Mouse (Mus musculus): ENCODE measurements around the gene Utp11. TPM values are rescaled to one million over a fixed set of nuclear protein-coding genes. Genes with fewer than 3 reads are reported as not detected.

Gene Utp11
- polyA plus RNA-seq, 1 experiment from 2014 or later = 76.4 TPM

DNA sequence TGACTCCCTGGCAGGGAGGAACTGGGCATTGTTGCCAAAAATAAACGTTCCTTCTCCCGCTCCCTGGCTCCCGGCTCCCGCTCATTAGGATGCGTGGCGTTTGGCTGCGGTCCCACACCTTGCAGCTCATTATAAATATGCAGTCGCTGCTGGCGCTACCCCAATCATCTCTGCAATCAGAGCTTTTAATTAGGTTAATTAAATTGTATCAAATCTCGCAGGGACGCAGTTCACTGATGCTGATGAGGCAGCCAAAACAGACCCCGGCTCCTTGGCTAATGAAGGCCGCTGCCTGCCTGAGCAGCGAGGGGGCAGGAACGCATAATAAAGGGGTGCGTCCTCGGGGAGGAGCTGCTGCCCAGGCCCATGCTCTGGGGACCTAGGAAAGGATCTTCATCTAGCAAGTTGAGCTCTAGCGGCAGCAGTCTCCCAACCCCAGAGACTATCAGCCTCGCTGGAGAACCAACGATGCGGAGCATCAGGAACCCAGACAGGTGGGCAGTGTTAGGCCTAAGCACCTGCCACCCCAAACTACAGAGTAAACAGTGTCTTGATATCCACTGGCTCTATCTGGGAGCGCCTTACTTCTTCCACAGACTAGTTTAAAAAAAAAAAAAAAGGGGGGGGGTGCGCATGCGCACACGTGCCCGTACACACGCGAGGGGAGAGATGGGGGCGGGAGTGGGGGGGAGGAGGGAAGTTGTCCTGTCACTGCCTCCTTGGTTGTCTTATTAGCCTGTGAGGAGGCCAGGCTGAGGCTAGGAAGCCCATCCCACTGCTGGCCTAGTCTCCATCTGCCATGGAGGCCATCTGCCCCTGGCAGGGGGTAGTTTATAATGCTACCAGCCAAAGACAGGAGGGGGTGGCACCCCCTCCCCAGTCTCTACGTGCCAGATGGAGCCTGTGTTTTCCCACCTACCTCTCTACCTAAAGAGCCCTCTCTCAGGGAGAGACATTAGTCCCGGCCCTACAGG, 20.8 kb downstream of the Utp11 start:
- DNase-seq (ENCODE audit: low spot score) = no peak

DNA sequence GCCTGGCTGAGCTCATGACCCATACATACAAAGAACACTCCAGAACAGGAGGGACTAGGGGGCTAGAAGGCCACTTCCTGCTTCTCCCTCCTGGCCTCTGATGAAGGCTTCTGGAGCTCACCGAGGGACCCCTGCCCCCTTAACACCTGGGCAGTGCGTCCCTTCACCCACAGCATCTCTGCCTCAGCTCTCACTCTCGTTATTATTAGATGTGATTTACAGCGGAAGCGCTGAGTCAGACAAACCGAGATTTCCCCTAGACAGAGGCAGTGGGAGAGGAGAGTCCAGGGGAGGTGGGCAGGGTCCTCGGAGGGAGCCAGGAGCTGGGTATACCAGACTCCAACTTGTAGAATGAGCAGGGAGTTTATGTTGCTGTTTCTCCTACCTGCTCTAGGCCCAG, 21.8 kb downstream of the Utp11 start:
- DNase-seq (ENCODE audit: low spot score) = no peak

- DNase-seq (ENCODE audit: low spot score) = no peak
These were observed 23.2 kb downstream of the Utp11 start for GRCm38 (mm10) chr4:124670232-124670631.

DNA sequence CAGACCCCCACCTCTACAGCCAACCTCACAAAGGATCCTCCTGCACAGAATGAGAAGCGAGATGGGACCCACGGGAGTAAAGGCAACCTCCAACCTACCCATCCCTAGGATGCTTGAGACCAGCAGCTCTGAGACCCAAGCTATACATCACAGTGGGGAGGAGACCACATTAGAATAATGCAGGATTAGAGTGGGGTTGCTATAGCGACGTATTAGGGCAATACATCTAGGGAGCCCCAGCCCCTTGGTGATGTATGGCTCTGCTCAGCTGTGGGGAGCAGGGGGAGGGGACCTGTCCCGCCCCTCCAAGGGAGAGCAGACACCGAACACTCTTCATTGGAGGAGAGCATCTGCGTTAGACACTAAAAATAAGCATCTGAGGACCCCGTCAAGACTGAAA, 25.3 kb downstream of the Utp11 start:
- no peak for DNase-seq (ENCODE audit: low spot score)

DNA sequence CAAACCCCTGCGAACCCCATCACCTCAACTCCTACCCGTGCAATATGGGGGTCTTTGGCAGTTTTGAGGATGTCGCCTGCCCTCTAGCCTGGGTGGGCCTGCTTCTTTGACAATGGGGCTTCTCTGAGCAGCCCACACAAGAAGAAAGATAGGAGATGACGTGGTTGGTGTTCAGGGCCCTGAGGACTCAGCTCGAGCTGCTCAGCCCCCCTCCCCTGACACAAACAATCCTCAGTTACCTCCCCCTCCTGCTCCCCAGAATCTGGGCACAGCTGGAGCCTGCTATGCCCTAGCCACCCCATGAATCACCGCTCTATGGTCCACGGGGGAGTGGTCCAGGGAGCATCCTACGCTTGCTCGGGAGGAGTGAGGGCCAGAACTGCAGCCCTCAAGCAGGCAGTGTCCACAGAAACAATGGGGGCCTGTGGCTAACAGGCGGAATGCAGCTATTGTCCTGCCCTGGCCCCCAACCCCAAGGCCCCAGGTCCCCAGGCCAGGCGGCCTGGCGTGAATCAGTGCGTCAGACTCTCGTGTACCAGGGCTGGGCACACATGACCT, 25.8 kb downstream of the Utp11 start:
- DNase-seq (ENCODE audit: low spot score) = no peak

DNA sequence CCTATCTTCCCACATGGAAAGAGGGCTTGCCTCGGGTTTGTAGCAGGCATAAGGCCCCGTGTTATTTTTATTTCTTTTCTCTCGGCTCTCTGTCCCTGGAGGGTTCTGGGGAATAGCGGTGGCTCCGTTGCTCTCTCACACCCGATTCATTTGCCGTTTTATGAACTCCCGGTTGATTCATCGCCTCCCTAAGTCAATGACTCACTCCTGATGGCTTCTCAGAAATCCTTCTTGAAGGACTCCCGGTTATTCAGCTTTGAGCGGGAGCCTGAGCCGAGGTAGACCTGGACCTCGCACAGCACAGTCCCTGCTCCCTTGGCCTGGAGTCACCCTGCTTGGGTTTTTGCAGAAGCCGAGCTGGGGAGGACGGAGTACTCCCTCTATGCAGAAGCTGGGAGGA, 28.8 kb downstream of the Utp11 start:
- DNase-seq (ENCODE audit: low spot score) = no peak

DNA sequence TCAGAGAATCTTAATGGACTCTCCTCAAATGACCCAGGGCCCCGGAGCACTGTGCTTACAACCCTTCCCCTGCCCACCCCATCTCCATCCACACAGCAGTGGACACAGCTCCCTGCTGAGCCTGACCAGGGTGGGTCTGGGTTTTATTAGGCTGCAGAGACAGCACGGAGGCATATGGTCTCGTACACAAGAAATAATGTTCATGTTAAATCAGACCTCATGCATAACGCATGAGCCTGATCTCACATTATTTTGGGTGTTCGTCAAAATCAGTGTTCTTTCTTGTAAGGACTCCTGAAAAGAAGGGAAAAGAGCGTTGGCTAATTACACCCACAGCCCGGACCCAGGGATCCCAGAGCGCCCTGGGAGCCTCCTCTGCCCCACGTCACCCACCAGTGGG, 29.2 kb downstream of the Utp11 start:
- no peak for DNase-seq (ENCODE audit: low spot score)

- DNase-seq (ENCODE audit: low spot score) = no peak
These were observed 30.4 kb downstream of the Utp11 start for GRCm38 (mm10) chr4:124663034-124663433.

GRCm38 (mm10) chr4:124660603-124661002, 32.8 kb downstream of the Utp11 start:
- DNase-seq (ENCODE audit: low spot score) = no peak

DNA sequence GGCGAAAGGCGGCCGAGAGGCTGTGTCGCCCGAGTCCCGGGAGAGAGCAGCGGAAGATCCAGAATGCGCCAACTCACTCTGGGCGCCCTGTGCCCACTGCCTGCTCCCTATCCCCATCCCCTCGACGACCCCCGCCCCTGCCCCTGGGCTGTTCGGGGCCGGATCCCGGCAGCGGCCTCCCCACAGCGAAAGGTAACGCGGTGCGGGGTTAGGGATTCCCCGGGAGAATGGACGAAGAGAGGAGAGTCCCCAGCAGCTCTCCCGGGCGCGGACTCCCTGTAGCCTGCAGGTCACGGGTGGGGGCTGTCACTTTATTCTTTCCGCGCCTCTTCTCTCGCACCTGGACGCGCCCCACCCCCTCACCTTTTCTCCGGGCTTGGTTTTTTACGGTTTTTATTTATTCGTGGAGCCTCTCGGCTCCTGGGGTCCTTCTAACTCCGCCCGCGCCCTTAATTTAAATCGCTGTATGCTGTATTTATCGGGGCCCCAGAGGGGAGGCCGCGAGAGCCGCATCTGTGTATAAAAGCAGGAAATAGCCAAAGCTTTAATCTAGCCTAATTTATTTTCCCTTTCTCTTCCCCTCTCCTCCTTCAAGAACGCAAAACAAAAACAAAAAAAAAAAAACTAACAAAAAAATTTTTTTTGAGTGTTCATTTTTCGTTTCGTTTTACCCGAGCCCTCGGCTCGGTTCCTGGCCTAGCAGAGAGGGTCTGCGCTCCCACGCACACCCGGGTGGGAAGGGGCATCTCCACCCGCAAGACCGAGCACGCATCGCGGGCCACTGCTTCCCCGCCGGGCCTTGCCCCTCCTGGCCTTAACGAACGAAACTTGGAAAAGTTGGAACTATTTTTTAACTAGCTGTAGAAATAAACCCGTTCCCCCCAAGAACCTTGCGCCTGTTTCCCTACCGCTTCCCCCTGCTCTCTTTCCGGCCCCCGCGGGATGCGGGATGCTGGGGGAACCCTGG, 33.9 kb downstream of the Utp11 start:
- DNase-seq (ENCODE audit: low spot score) = no peak

DNA sequence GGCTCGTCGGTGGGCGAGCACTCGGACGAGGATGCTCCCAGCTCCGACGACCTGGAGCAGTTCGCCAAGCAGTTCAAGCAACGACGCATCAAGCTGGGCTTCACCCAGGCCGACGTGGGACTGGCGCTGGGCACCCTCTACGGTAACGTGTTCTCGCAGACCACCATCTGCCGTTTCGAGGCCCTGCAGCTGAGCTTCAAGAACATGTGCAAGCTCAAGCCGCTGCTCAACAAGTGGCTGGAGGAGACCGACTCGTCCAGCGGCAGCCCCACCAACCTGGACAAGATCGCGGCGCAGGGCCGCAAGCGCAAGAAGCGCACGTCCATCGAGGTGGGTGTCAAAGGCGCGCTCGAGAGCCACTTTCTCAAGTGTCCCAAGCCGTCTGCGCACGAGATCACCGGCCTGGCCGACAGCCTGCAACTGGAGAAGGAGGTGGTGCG, 35.0 kb downstream of the Utp11 start:
- peak; percentile 10 for DNase-seq (ENCODE audit: low spot score)

- peak; percentile 8 for DNase-seq (ENCODE audit: low spot score)
These were observed 35.6 kb downstream of the Utp11 start for GRCm38 (mm10) chr4:124657781-124658180.

DNA sequence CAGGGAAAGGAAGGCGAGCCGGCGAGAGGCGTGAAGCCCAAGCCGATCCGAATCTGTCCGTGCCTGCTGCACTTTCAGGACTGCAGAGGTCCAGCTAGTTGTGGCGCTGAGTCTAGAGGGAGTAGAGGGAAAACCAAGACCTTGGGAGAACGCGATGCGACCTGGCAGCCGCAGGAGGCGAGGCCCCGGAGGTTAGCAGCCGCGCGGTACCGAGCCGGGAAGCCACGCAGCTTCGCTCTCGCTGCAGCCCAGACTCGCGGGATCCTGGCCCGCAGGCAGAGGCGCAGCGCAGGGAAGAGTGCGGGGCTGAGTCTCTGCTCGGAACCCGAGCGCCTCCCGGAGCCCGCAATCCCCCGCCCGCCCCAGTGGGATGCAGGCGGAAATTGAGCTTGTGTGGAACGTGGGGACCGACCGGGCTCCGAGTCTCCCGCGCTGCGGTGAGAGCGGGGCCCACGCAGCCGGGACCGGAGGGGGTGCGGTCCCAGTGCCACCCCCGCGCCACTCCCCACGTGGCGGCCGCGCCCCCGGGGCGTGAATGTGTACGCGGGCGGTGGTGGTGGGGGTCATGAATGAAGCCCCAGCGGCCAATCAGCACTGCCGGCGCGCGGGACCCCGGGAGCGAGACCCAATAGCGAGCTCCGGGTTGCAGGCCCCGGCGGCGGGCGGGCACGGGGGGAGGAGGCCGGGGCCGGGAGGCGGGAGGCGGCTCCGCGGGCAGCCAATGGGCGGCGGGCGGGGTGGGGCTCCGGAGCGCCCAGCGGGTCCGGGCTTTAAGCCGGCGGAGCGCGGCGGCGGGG, 36.3 kb downstream of the Utp11 start:
- DNase-seq (ENCODE audit: low spot score) = peak; percentile 83

DNA sequence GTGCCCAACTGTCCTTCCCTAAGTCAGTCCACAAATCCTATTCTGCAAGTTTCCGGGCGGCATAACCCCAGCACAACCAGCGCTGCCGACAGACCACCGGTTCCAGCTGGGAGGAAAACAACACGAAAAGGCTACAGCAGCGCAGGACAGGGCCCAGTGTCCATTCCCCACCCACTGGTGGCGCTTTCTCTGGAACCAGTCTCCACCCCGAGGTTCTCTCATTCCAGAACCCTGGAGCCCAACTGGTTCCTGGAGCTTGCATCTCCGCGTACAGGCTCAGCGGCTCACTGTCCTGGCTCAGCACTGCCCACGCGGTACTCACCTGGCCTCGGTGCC, 36.9 kb downstream of the Utp11 start, which contains the start of gene Pou3f1:
Gene Pou3f1, plus strand, starts transcription at position 290 of the 336 bp plus-strand sequence.
- no peak for DNase-seq (ENCODE audit: low spot score)

DNA sequence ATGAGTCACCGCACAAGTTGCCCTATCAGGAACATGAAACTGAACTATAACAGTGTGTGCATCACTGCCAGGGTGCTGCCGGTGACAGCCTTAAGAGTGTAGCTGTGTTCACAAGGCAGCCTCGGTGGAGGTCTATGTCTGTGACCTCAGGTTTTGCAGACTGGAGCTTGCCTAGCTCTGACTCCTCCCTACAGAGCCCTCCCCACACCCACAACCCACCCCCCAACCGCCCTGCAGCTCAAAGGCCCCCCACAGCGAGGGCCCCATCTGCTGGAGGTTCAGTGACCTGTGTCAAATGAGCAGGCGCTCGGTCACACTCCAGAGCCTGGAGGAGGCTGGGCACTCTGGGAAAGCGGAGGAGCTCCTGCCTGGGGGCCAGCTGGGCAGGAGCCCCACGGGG, 40.5 kb downstream of the Utp11 start:
- no peak for DNase-seq (ENCODE audit: low spot score)

- no peak for DNase-seq (ENCODE audit: low spot score)
These were observed 45.5 kb downstream of the Utp11 start for GRCm38 (mm10) chr4:124647909-124648308.

DNA sequence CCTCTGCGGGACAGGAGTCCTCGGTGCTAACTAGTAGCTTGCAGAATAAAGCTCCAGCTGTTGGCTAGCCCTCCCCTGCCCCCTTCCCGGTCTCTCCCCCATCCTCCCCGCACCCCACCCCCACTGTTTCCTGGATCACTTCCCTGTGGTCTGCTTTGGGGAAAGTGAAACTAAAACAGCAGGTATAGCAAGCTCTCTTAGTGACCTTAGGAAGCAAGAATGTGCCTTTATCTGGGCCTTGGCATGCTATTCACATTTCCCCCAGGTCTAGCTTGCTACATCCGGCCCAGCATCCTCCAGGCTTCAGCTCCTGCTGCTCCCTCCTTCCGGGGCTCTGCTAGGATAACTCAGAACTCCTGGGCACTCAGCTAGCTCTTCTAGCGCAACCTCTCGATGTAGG, 46.8 kb downstream of the Utp11 start:
- no peak for DNase-seq (ENCODE audit: low spot score)

DNA sequence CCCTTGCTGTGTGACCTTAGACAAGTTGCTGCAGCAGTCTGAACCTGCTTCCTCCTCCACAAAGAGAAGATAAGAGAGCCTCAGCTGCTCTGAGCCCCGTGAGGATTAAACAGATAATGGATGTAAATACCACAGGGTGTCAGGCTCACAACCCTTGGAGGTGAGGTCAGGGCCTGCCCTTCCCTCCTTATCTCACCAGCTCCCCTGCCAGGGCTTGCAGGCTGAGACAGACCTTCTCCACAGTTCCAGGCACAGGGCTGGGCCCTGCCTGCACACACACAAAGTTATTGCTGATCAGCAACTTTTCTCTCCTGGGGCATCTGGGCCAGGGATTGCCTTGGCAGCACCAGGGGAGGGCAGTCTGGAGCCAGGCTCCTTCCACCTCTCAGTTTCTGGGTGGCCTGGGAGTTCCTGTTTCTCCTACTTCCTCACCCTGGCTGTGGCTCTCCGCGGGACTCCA, 48.4 kb downstream of the Utp11 start:
- no peak for DNase-seq (ENCODE audit: low spot score)

DNA sequence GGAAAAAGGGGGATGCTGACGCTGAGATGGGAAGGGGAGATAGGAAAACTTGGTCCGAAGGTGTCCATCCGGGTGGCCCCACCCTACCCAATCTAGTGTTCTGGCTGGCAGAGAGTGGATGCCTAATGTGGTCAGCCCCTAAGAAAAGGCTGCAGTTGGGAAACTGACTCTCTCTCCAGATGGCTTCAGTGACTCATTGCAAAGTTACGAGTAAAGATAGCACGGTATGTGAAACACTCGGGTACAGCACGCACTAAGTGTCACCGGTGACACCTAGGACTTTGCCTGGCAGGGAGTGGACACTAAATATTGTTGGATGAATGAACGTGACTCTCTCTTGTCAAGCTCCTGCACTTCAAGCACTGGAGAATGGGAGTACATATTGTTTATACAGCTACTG, 49.5 kb downstream of the Utp11 start:
- no peak for DNase-seq (ENCODE audit: low spot score)

DNA sequence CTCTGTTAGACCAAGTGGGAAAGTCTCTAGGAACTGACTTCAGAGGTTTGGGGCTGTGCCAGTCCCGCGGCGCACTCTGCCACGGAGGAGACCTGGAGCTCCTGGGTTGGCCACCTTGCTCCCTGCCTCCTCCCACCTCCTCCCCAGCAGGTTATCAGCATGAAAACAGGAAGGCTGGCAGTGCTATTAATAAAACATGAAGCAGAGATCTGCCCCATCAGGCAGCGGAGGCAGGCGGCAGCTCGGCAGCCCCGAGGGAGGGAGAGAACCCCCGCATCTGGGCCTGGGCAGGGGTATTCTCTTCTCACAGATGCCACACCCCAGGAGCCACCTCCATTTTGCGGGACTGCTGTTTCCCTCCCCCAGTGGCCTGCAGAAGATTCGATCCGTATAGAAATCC, 53.7 kb downstream of the Utp11 start:
- DNase-seq (ENCODE audit: low spot score) = no peak

GRCm38 (mm10) chr4:124633281-124633680, 60.1 kb downstream of the Utp11 start:
- DNase-seq (ENCODE audit: low spot score) = no peak
